Mouse (Mus musculus) forebrain, embryonic 12.5 days (tissue): ENCODE results near the gene Ecsit. TPM values are rescaled to one million over a fixed set of nuclear protein-coding genes. Genes with fewer than 3 reads are reported as not detected.

Experiments used
- ATAC-seq: fragments of 200-750 bp; cut with Nextera tagmentation; 2 replicates; pipeline ENCODE4 v1.8.0; 2017; ENCODE audit warnings: moderate TSS enrichment; ENCODE audit not compliant: low FRiP score
- H3K27ac ChIP-seq: fragments of 300-500 bp; sonication (generic); 2 replicates; pipeline ENCODE4 v1.5.1; 2016; ENCODE audit warnings: mild to moderate bottlenecking
- H3K27me3 ChIP-seq: fragments of 300-500 bp; sonication (generic); 2 replicates; pipeline ENCODE4 v1.6.1; 2016; ENCODE audit warnings: mild to moderate bottlenecking
- H3K36me3 ChIP-seq: fragments of 300-500 bp; sonication (generic); replicated peaks from 2 replicates; pipeline ENCODE4 v1.6.1; 2016; ENCODE audit warnings: mild to moderate bottlenecking
- H3K4me1 ChIP-seq: fragments of 300-500 bp; sonication (generic); 2 replicates; pipeline ENCODE4 v1.6.1; 2016
- H3K4me2 ChIP-seq: fragments of 300-500 bp; sonication (generic); 2 replicates; pipeline ENCODE4 v1.6.1; 2016; ENCODE audit warnings: mild to moderate bottlenecking, moderate library complexity
- H3K4me3 ChIP-seq: fragments of 300-500 bp; sonication (generic); replicated peaks from 2 replicates; pipeline ENCODE4 v1.5.1; 2016; ENCODE audit warnings: mild to moderate bottlenecking
- H3K9ac ChIP-seq: fragments of 300-500 bp; sonication (generic); 2 replicates; pipeline ENCODE4 v1.6.1; 2016; ENCODE audit warnings: mild to moderate bottlenecking
- H3K9me3 ChIP-seq: fragments of 300-500 bp; sonication (generic); 2 replicates; pipeline ENCODE4 v1.6.1; 2016
- WGBS: fragments of 180-500 bp; shearing (Covaris S2); methylation state at CpG from one replicate; pipeline ENCODE4 v1.1.7; 2016; 5-methylcytosine and 5-hydroxymethylcytosine counted together
- polyA plus RNA-seq: library from polyadenylated mRNA; unstranded; fragments of >200 nt; fragmentation: Nextera tagmentation; extraction: Ambion mirVana; gene quantifications from 2 replicates; pipeline ENCODE4 v1.2.1, GENCODE M21; 2016

Ecsit gene
- polyA plus RNA-seq, 1 experiment from 2014 or later: 35.0 TPM

DNA sequence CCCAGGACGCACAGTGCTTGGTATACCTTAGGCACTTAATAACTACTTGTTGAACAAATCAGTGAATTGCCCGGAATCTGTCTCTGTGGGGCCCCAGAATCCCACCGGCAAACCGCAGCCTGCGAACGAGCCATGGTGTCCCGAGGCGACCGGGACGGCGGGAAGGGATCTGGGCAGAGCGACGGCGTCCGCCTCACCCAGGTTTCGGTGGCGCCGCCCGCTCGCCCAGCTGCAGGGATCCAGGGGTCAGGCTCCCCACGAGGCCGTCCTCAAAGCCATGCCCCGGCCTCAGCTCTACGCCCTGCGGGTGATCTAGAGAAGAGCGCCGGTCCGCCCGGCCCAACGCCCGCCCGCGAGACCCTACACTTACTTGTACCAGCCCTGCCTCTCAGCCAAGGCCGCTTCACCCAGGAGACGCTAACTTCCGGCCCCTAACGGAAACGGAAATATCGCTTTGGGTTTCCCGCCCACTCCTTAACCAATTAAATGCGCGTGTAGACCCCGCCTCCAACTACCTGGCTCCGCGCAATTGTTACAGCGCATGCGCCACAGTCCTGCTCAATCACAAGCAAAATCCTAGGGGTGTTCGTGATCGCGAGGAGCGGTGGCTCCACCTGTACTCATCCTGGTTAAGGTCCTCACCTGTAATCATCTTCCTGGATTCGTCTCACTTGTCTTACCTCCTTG, 31.6 kb upstream of the Ecsit start, which contains the start of gene Elof1:
Gene Elof1, minus strand, starts transcription at position 433 of the 687 bp plus-strand sequence.
- under 1% methylated on average over 52 of the region's 52 CpGs for WGBS
- peak within 1 kb of the TSS; percentile 78 for H3K27ac ChIP-seq
- H3K4me2 ChIP-seq: peak within 1 kb of the TSS; percentile 79
- ATAC-seq: peak; percentile 96
- H3K4me3 ChIP-seq: peak within 1 kb of the TSS; percentile 92
- H3K4me1 ChIP-seq: peaks cover 18% of the 10 kb centered on the region
- no peaks in the 10 kb centered on the region for H3K27me3 ChIP-seq
- H3K9me3 ChIP-seq: no peaks in the 10 kb centered on the region
- peak within 1 kb of the TSS; percentile 88 for H3K9ac ChIP-seq
- H3K36me3 ChIP-seq: peaks cover 20% of the 10 kb centered on the region

DNA sequence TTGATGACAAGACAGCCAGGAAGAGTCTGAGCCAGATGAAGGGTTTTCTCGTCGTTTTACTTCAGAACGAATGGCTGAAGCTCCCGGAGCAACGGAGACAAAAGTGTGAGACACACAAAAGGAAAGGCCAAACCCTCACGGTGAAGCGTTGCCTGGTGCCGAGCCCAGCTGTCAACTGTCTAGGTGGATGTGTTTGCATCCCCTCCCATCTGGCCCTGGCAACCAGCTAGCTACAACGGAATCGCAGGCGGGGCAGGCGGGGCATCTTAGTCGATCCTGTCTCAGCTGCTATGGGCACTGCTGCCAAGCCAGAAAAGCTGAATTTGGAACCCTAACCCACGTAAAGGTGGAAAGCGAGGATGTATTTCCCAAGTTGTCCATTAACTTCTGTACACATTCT, 30.8 kb upstream of the Ecsit start:
- peak overlapping the region; percentile 79 for H3K4me2 ChIP-seq
- peaks cover 28% of the 10 kb centered on the region for H3K36me3 ChIP-seq
- H3K9me3 ChIP-seq: no peaks in the 10 kb centered on the region
- H3K27me3 ChIP-seq: no peaks in the 10 kb centered on the region
- peaks cover 18% of the 10 kb centered on the region for H3K4me1 ChIP-seq
- ATAC-seq: no peak
- peak overlapping the region; percentile 92 for H3K4me3 ChIP-seq
- 36% methylated on average over 15 of the region's 15 CpGs for WGBS
- no peak overlapping the region for H3K27ac ChIP-seq
- peak overlapping the region; percentile 88 for H3K9ac ChIP-seq

DNA sequence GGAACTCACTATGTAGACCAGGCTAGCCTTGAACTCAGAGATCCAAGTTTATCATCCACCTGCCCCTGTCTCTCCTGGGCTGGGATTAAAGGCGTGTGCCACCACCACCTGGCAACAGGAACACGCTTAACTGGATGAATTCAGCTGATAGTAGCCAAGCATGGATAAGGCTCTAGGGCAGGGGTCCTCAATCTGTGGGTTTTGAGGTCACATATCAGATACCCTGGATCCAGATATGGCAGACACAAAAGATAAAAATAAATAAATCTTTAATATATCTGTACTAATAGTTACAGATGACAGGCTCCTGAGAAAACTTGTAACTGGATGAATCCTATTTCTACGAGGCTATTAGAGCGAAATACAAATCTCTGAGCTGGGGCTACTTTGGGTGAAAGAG, 30.4 kb upstream of the Ecsit start:
- ATAC-seq: no peak
- H3K9ac ChIP-seq: peak overlapping the region; percentile 88
- WGBS: 93% methylated on average over 4 of the region's 4 CpGs
- no peaks in the 10 kb centered on the region for H3K27me3 ChIP-seq
- peak overlapping the region; percentile 79 for H3K4me2 ChIP-seq
- peaks cover 32% of the 10 kb centered on the region for H3K36me3 ChIP-seq
- H3K27ac ChIP-seq: no peak overlapping the region
- H3K4me3 ChIP-seq: peak overlapping the region; percentile 92
- H3K4me1 ChIP-seq: peaks cover 18% of the 10 kb centered on the region
- H3K9me3 ChIP-seq: no peaks in the 10 kb centered on the region

DNA sequence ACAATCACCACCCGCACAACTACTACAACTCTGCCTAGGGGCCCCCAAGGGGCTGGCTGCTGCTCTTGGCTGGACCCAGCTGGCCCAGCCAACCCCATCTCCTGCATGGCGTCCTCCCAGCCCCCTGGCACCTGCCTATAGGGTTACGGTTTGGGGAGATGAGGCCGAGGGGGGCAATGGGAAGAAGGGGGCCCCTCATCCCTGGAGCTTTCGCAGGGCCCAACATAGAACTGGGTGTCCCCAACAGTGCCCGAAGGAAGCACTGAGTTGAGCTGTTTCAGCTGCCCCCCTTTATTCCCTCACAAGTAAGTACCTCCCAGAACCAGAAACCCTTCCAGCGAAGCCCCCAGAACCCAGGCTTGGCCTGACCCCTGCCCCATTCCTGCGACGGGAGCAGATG, 23.0 kb upstream of the Ecsit start:
- Histone ChIP-seq H3K27me3 (no peaks in the 10 kb centered on the region), H3K9ac (no peak overlapping the region), H3K4me3 (no peak overlapping the region), H3K36me3 (peaks cover 40% of the 10 kb centered on the region), H3K4me2 (no peak overlapping the region), H3K9me3 (no peaks in the 10 kb centered on the region), H3K27ac (no peak overlapping the region), H3K4me1 (no peaks in the 10 kb centered on the region)
- no peak for ATAC-seq
- 88% methylated on average over 9 of the region's 9 CpGs for WGBS

DNA sequence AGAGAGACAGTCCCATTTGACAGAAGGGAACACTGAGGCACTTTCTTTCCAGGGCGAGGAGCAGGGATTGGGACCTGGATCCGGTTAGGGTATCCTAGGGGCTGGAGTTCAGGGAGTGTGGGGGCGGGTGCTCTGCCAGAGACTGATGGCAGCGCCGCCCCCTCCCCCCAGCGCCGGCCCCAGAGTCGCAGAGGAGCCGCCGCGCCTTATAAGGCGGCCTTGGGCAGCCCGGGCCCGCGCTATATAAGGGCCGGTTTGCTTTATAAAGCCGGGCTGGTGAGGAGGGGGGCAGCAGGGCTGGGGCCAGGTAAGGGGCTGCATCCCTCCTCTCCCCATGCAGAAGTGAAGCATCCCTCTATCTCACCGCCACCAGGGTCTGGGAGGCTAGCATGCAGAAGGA, 14.7 kb upstream of the Ecsit start:
- Histone ChIP-seq H3K4me3 (0 out of 2 replicates have a peak overlapping the region, but pooled peaks have one; percentile 5), H3K4me1 (peaks cover 5% of the 10 kb centered on the region; the same call in 1 of the 2 replicates), H3K27me3 (peaks cover 53% of the 10 kb centered on the region), H3K9me3 (no peaks in the 10 kb centered on the region), H3K4me2 (no peak overlapping the region), H3K36me3 (no peaks in the 10 kb centered on the region), H3K27ac (no peak overlapping the region), H3K9ac (no peak overlapping the region)
- WGBS: 3% methylated on average over 18 of the region's 18 CpGs
- no peak for ATAC-seq

DNA sequence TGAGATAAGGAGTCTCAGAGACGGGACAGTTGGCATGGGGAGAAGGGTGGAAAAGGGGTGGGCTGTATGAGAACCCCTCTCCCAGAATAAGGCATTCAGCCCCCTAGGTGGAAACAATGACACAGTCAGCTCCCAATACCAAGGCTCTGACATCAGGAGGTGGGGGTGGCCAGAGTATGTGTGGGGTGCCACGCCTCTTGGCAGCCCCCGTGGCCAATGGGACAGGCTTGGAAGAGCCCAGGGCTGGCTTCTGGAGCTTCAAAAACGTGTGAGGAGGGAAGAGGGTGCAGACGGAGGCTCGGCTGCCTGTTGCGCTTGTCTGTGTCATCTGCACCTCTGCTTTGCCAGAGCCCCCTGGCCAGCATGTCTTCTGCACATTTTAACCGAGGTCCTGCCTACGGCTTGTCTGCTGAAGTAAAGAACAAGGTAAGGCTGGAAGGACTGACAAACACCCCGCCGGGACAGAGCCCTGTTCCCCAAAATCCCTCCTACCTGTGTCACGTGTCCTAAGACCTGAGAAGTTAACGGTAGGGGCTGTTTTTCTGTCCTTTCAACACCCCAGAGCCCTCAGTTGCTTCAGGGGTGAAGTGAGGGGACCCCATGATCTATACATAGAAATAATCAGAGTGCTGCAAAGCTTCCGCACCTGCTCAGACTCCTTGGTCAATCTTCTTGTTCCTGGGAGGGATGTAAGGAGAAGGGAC, 13.9 kb upstream of the Ecsit start, which contains the start of gene Cnn1:
Gene Cnn1, plus strand, starts transcription at position 224 of the 704 bp plus-strand sequence.
- Histone ChIP-seq H3K9ac (no peak within 1 kb of the TSS), H3K4me3 (0 out of 2 replicates have a peak within 1 kb of the TSS, but pooled peaks have one; percentile 5), H3K27me3 (peaks cover 57% of the 10 kb centered on the region), H3K36me3 (no peaks in the 10 kb centered on the region), H3K4me1 (peaks cover 5% of the 10 kb centered on the region; the same call in 1 of the 2 replicates), H3K27ac (no peak within 1 kb of the TSS), H3K4me2 (no peak within 1 kb of the TSS), H3K9me3 (no peaks in the 10 kb centered on the region)
- 11% methylated on average over 14 of the region's 14 CpGs for WGBS
- ATAC-seq: no peak

DNA sequence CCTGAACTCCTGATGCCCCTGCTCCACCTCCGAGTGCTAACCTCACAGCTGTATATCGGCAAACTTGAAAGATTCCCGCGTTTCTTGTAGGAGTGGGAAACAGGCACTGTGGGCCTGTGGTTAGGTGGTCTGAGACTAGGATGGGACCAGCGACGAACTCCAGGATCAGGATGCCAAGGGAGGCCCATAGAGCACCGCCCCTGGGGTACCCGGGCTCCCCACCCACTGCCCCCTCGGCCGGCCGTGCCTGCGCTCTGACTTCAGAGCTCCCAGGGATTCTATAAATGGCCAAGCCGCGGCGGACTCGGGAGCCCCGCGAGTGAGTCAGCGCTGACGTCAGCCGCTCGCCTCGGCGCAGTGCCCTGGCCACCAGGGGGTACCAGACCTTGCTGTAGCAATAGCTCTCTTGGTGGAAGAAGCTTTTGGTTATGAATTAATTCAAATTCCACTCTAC, 10.6 kb upstream of the Ecsit start:
- peaks cover 5% of the 10 kb centered on the region; the same call in 1 of the 2 replicates for H3K4me1 ChIP-seq
- H3K9me3 ChIP-seq: no peaks in the 10 kb centered on the region
- H3K27me3 ChIP-seq: peaks cover 52% of the 10 kb centered on the region
- H3K4me3 ChIP-seq: peak overlapping the region; percentile 36
- peak; percentile 79 for ATAC-seq
- 3% methylated on average over 24 of the region's 24 CpGs for WGBS
- H3K4me2 ChIP-seq: peak overlapping the region; percentile 65
- H3K9ac ChIP-seq: peak overlapping the region; percentile 59
- no peaks in the 10 kb centered on the region for H3K36me3 ChIP-seq
- no peak overlapping the region for H3K27ac ChIP-seq

DNA sequence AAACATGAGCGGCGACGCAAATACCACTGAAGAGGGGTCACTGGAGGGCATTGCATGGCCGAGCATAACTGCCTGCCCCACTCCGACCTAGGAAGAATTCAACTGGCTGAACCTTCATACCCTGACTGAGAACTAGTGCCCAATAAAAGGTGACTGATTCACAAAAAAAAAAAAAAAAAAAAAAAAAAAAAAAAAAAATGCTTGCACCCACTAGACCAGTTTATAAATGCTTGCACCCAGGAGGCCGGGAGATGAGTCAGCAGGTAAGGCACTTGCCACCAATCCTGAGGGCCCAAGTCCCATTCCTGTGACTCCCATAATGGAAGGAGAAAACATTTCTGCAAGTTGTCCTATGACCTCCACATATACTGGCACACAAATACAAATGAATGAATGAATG, 7.5 kb upstream of the Ecsit start:
- Histone ChIP-seq H3K4me2 (no peak overlapping the region), H3K9me3 (no peaks in the 10 kb centered on the region), H3K27me3 (peaks cover 20% of the 10 kb centered on the region), H3K27ac (no peak overlapping the region), H3K4me3 (no peak overlapping the region), H3K36me3 (no peaks in the 10 kb centered on the region), H3K9ac (no peak overlapping the region), H3K4me1 (peaks cover 5% of the 10 kb centered on the region; the same call in 1 of the 2 replicates)
- no peak for ATAC-seq
- WGBS: 91% methylated on average over 6 of the region's 6 CpGs

DNA sequence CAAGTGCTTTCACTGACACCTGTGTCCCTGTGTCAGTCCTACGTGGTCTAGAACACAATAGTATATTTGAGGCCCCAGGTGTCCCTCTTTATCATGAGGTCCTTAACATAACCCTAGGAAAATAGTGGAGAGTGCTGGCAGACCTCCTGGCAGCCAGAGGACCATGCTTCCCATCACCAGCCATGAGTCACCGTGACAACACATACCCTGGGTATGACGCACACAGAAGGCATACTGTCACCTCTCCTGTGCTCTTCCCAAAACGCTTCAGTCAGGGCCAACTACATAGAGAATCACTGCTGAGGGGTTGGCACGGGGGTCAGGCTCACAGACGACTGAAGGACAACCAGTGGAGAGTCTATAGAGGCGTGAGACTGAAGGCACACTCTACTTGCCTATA, 4.7 kb upstream of the Ecsit start:
- Histone ChIP-seq H3K36me3 (no peaks in the 10 kb centered on the region), H3K27ac (no peak overlapping the region), H3K4me2 (no peak overlapping the region), H3K9me3 (no peaks in the 10 kb centered on the region), H3K4me3 (no peak overlapping the region), H3K4me1 (peaks cover 7% of the 10 kb centered on the region), H3K27me3 (peaks cover 10% of the 10 kb centered on the region; the same call in 1 of the 2 replicates), H3K9ac (no peak overlapping the region)
- WGBS: 86% methylated on average over 7 of the region's 7 CpGs
- ATAC-seq: no peak

DNA sequence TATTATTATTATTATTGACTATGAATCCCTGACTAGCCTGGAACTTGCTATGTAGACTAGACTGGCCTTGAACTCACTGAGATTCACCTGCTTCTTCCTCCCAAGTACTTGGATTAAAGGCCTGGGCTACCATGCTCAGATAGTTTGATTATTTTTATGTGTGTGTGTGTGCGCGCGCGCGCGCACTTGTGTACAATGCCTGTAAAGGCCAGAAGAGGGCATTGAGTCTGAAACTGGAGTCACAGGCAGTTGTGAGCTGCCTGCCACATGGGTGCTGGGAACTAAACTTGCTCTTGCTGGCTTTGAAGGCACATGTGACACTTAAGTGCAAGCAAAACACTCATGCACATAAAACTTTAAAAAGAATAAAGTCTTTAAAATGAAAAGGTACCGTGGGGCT, 4.0 kb upstream of the Ecsit start:
- WGBS: 97% methylated on average over 7 of the region's 7 CpGs

DNA sequence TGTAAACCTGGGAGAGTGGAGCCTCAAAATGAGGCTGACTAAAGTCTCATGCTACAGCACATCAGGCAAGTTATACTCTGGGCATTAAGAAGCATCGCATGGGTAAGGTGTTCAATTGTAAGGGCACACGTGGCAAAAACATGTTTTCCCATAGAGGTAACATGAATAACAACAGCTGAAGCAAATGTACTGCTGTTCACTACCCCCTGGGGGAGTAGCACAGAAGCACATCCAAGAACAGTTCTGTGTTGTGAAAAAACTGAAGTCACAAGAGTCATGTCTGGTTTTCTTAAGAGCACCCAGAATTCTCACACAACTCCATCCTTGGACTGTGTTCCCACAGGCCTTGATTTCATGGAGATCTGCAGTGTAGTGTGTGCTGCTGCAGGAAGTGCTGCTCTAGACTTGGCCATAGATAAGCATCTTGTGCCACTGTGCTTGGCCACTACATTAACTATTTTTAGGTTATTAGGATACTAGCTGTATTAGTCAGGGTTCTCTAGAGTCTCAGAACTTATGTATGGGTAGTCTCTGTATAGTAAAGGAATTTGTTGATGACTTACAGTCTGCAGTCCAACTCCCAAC, 1.9 kb upstream of the Ecsit start:
- Histone ChIP-seq H3K27me3 (no peaks in the 10 kb centered on the region; the same call in 1 of the 2 replicates), H3K9ac (no peak overlapping the region), H3K4me1 (peaks cover 15% of the 10 kb centered on the region), H3K36me3 (no peaks in the 10 kb centered on the region), H3K4me2 (no peak overlapping the region), H3K9me3 (no peaks in the 10 kb centered on the region), H3K27ac (no peak overlapping the region), H3K4me3 (no peak overlapping the region)
- WGBS: 73% methylated on average over 2 of the region's 2 CpGs
- no peak for ATAC-seq

More for the DNA sequence above, 4.0 kb upstream of the Ecsit start:
- Histone ChIP-seq H3K27me3 (peaks cover 6% of the 10 kb centered on the region; the same call in 1 of the 2 replicates), H3K4me3 (no peak overlapping the region), H3K9ac (no peak overlapping the region), H3K36me3 (no peaks in the 10 kb centered on the region), H3K9me3 (no peaks in the 10 kb centered on the region), H3K4me1 (peaks cover 12% of the 10 kb centered on the region), H3K27ac (no peak overlapping the region), H3K4me2 (no peak overlapping the region)
- no peak for ATAC-seq

DNA sequence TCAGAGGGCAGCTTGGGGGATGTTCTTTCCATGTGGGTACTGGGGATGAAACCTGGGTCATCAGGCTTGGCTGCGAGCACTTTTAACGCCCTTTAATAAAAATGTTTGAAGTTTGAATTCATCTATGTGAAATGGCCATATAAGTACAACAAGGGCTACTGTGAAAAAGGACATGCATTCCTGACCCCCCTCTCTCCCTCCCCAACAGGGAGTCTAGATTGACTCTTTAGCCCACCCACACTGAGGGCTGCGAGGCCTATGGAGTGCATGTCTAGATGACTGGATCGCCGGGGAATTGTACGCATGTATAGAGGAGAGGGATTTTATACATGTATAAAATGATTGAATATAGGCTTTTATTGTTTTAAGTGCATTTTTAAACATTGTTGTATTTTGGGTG, 774 bp upstream of the Ecsit start:
- peak overlapping the region; percentile 68; the same call in 1 of the 2 replicates for H3K27ac ChIP-seq

More for the DNA sequence above, 774 bp upstream of the Ecsit start:
- Histone ChIP-seq H3K9me3 (no peaks in the 10 kb centered on the region), H3K4me2 (peak overlapping the region; percentile 88), H3K4me3 (peak overlapping the region; percentile 72), H3K9ac (peak overlapping the region; percentile 74), H3K36me3 (no peaks in the 10 kb centered on the region), H3K4me1 (peaks cover 15% of the 10 kb centered on the region), H3K27me3 (no peaks in the 10 kb centered on the region)
- ATAC-seq: no peak
- 84% methylated on average over 6 of the region's 6 CpGs for WGBS
